Mouse (Mus musculus) stomach, postnatal 0 days (tissue): ENCODE measurements around the gene Gm5150.
A peak's percentile ranks its signal among the peaks of the same experiment; 100 is the strongest.
"Not testable (repeated sequence)": the region's sequence is repeated elsewhere in the genome, so short reads cannot be mapped to it uniquely, and the experiment has no call there.

ENCODE experiments used
- CTCF ChIP-seq: IDR thresholded peaks from 2 replicates; pipeline ENCODE4 v1.5.1; 2016; ENCODE audit warnings: antibody characterized with exemption, low read depth, mild to moderate bottlenecking, moderate library complexity
- EP300 ChIP-seq: optimal IDR thresholded peaks from 2 replicates; pipeline ENCODE3; 2016; ENCODE audit warnings: antibody characterized with exemption

DNA sequence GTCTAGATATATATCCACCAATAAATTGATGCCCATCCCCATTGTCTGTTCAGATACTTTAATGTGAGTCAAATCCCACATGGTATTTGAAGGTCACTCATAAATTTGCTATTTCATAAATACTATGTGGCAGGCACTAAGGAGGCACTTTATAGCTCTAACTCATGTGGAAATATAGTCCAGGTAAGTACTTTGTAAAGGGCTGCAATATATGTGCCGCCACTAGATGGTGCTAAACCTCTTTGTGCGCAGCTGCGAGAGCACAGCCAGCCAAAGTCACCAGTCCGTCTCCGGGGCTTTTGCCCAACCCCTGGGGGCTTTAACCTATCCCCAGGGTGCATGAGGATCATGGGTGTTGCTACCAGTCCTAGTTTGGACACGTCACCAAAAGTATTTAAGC, 18.8 kb upstream of the Gm5150 start:
- peak; percentile 65 for TF ChIP-seq CTCF
- TF ChIP-seq EP300, result not testable (repeated sequence)
